Mouse (Mus musculus): Measurements from ENCODE around the gene Mlst8. TPM values are rescaled to one million over a fixed set of nuclear protein-coding genes. Genes with fewer than 3 reads are reported as not detected.

The Mlst8 gene
- total and polyA plus RNA-seq, 3 experiments = 35.4 to 57.3 TPM; not detected in 1

DNA sequence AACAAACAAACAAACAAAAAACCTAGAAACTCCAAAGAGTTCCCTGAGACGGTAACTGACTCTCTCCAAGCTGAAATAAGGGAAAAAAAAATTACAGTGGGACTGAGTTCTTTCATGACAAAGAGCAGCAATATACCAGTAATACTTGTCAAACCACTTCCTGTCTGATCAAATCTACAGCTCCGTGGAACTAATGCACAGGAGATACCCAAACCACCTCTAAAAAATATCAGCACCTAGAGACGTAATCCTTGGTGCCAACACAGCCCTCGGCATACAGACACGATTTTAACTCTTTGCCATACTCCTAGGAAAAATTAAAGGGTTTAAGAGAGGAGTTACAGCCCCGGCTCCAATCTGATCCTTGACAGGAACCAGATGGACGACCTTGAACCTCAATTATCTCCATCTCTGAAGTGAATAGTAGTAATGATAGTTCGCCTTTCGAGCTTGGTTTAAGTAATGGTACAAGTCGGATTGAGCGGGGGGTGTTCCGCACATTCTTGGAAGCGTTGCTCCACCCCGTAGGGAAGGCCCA lies 24.6 kb downstream of the Mlst8 start:
- H3K27ac ChIP-seq (ENCODE audit: control insufficient read depth, low read depth, low read length) = peak overlapping the region; percentile 91
- H3K9me3 ChIP-seq (replicated peaks; ENCODE audit: insufficient read depth, low read length) = no peaks in the 10 kb centered on the region
- H3K79me2 ChIP-seq (ENCODE audit: control insufficient read depth, insufficient read depth, low read length, poor library complexity) = peaks cover 18% of the 10 kb centered on the region
- peaks cover 7 to 12% of the 10 kb centered on the region in 2 experiments for H3K4me1 ChIP-seq (ENCODE audit: control insufficient read depth in 1 of 2, insufficient read depth in 2 of 2, low read length in 2 of 2)
- H3K27me3 ChIP-seq (ENCODE audit: control insufficient read depth in 1 of 2, insufficient read depth in 2 of 2, low read length in 2 of 2) = no peaks in the 10 kb centered on the region
- H3K4me3 ChIP-seq (ENCODE audit: control insufficient read depth in 1 of 2, insufficient read depth in 1 of 2, low read depth in 2 of 2, low read length in 2 of 2) = peak overlapping the region; percentile 59 to 90
- peaks cover 0 to 17% of the 10 kb centered on the region in 2 experiments for H3K36me3 ChIP-seq (ENCODE audit: control insufficient read depth in 1 of 2, insufficient read depth in 2 of 2, low read length in 2 of 2)
- TF ChIP-seq SIN3A (IDR thresholded peaks at IDR 0.05; ENCODE audit: low read length) = 0 out of 2 replicates have a peak, but pooled peaks have one; percentile 36
- no peak for TF ChIP-seq NELFE (IDR thresholded peaks at IDR 0.05; ENCODE audit: low read depth, low read length)
- no peak for TF ChIP-seq UBTF (IDR thresholded peaks at IDR 0.05; ENCODE audit: borderline replicate concordance, insufficient read depth, low read depth, low read length)
- 0 out of 2 replicates have a peak, but pooled peaks have one; percentile 3 for TF ChIP-seq MXI1 (IDR thresholded peaks at IDR 0.05; ENCODE audit: low read depth, low read length)
- no peak for DNase-seq (ENCODE audit: low read depth, low spot score)
- H3K9ac ChIP-seq (ENCODE audit: control insufficient read depth, low read depth, low read length, poor library complexity, severe bottlenecking) = peak overlapping the region; percentile 68

- H3K27me3 ChIP-seq (ENCODE audit: control insufficient read depth in 1 of 2, insufficient read depth in 2 of 2, low read length in 2 of 2) = no peaks in the 10 kb centered on the region
- no peaks in the 10 kb centered on the region for H3K9me3 ChIP-seq (replicated peaks; ENCODE audit: insufficient read depth, low read length)
- H3K9ac ChIP-seq (ENCODE audit: control insufficient read depth, low read depth, low read length, poor library complexity, severe bottlenecking) = no peak overlapping the region
- peaks cover 7 to 12% of the 10 kb centered on the region in 2 experiments for H3K4me1 ChIP-seq (ENCODE audit: control insufficient read depth in 1 of 2, insufficient read depth in 2 of 2, low read length in 2 of 2)
- peaks cover 18% of the 10 kb centered on the region for H3K79me2 ChIP-seq (ENCODE audit: control insufficient read depth, insufficient read depth, low read length, poor library complexity)
- peaks cover 2 to 17% of the 10 kb centered on the region in 2 experiments for H3K36me3 ChIP-seq (ENCODE audit: control insufficient read depth in 1 of 2, insufficient read depth in 2 of 2, low read length in 2 of 2)
- DNase-seq (ENCODE audit: low read depth, low spot score) = no peak
- no peak for TF ChIP-seq JUND (IDR thresholded peaks at IDR 0.05; ENCODE audit: low read depth, low read length)
- no peak for TF ChIP-seq GABPA (IDR thresholded peaks at IDR 0.05; ENCODE audit: low read depth, low read length)
- TF ChIP-seq MAZ (IDR thresholded peaks at IDR 0.05; ENCODE audit: low read depth, low read length) = no peak
- TF ChIP-seq SIN3A (IDR thresholded peaks at IDR 0.05; ENCODE audit: low read length) = no peak
- no peak for TF ChIP-seq MYC (IDR thresholded peaks at IDR 0.05; ENCODE audit: low read depth, low read length)
- TF ChIP-seq CHD2 (IDR thresholded peaks at IDR 0.05; ENCODE audit: low read length) = no peak
- TF ChIP-seq POLR2AphosphoS2 (IDR thresholded peaks at IDR 0.05; ENCODE audit: low read length) = no peak
- no peak for TF ChIP-seq MEF2A (IDR thresholded peaks at IDR 0.05; ENCODE audit: extremely low read depth, insufficient replicate concordance, low read depth, low read length, poor library complexity, severe bottlenecking)
- no peak for TF ChIP-seq POLR2A (IDR thresholded peaks at IDR 0.05; ENCODE audit: control insufficient read depth in 1 of 2, insufficient read depth in 1 of 2, low read depth in 1 of 2, low read length in 2 of 2, poor library complexity in 1 of 2)
- TF ChIP-seq BHLHE40 (IDR thresholded peaks at IDR 0.05; ENCODE audit: borderline replicate concordance, low read depth, low read length) = no peak
- no peak for TF ChIP-seq EP300 (IDR thresholded peaks at IDR 0.05; ENCODE audit: low read depth in 1 of 2, low read length in 2 of 2)
- no peak for TF ChIP-seq USF1 (IDR thresholded peaks at IDR 0.05; ENCODE audit: low read depth, low read length)
- no peak for TF ChIP-seq MAX (IDR thresholded peaks at IDR 0.05; ENCODE audit: low read length)
- no peak for TF ChIP-seq HCFC1 (IDR thresholded peaks at IDR 0.05; ENCODE audit: low read depth, low read length)
- no peak for TF ChIP-seq NRF1 (IDR thresholded peaks at IDR 0.05; ENCODE audit: insufficient read depth, low read depth, low read length, poor library complexity, severe bottlenecking)
- H3K27ac ChIP-seq (ENCODE audit: control insufficient read depth, low read depth, low read length) = no peak overlapping the region
- no peak overlapping the region for H3K4me3 ChIP-seq (ENCODE audit: control insufficient read depth in 1 of 2, insufficient read depth in 1 of 2, low read depth in 2 of 2, low read length in 2 of 2)
Observed at GRCm38 (mm10) chr17:24453372-24453771, 25.5 kb downstream of the Mlst8 start.

Data from MEL (cell line).